Mouse (Mus musculus) MEL (cell line): ENCODE measurements around the gene Ube2f. TPM values are rescaled to one million over a fixed set of nuclear protein-coding genes. Genes with fewer than 3 reads are reported as not detected.

Source experiments
- DNase-seq: peaks from one replicate; pipeline ENCODE4 v3.0.0; 2011; ENCODE audit warnings: low read depth, low spot score
- H3K27ac ChIP-seq: 2 replicates; pipeline ENCODE4 v1.5.1; 2012; ENCODE audit warnings: low read depth, mild to moderate bottlenecking, control low read depth, low read length, moderate library complexity; ENCODE audit not compliant: control insufficient read depth
- H3K27me3 ChIP-seq, 2 experiments: fragments of 150-350 bp in 1 of 2; sonication (generic) in 1 of 2; 2 replicates each; pipeline ENCODE4 v1.6.1; 2012; ENCODE audit warnings: low read length in 2 of 2, mild to moderate bottlenecking in 2 of 2, improper control_type of control experiment in 1 of 2, moderate library complexity in 1 of 2; ENCODE audit not compliant: insufficient read depth in 2 of 2, control insufficient read depth in 1 of 2
- H3K36me3 ChIP-seq, 2 experiments: 2 replicates each; pipeline ENCODE4 v1.6.1; 2012 to 2014; ENCODE audit warnings: low read length in 2 of 2, improper control_type of control experiment in 1 of 2, inconsistent platforms in 1 of 2, mild to moderate bottlenecking in 1 of 2; ENCODE audit not compliant: insufficient read depth in 2 of 2, control insufficient read depth in 1 of 2
- H3K4me1 ChIP-seq, 2 experiments: fragments of 150-350 bp in 1 of 2; sonication (generic) in 1 of 2; 2 replicates each; pipeline ENCODE4 v1.6.1; 2012; ENCODE audit warnings: low read length in 2 of 2, improper control_type of control experiment in 1 of 2, mild to moderate bottlenecking in 1 of 2; ENCODE audit not compliant: insufficient read depth in 2 of 2, control insufficient read depth in 1 of 2
- H3K4me3 ChIP-seq, 2 experiments: fragments of 150-350 bp in 1 of 2; sonication (generic) in 1 of 2; 2 replicates each; pipeline ENCODE4 v1.5.1; 2012; ENCODE audit warnings: low read depth in 2 of 2, low read length in 2 of 2, mild to moderate bottlenecking in 2 of 2, moderate library complexity in 2 of 2, control low read depth in 1 of 2, improper control_type of control experiment in 1 of 2; ENCODE audit not compliant: control insufficient read depth in 1 of 2, insufficient read depth in 1 of 2
- H3K79me2 ChIP-seq: 2 replicates; pipeline ENCODE4 v1.6.1; 2012; ENCODE audit warnings: mild to moderate bottlenecking, low read length, moderate library complexity; ENCODE audit not compliant: control insufficient read depth, poor library complexity, insufficient read depth
- H3K9ac ChIP-seq: 2 replicates; pipeline ENCODE4 v1.6.1; 2012; ENCODE audit warnings: low read depth, mild to moderate bottlenecking, control low read depth, low read length, moderate library complexity; ENCODE audit not compliant: control insufficient read depth, poor library complexity, severe bottlenecking
- H3K9me3 ChIP-seq: fragments of 150-350 bp; sonication (generic); replicated peaks from 2 replicates; pipeline ENCODE4 v1.6.1; 2012; ENCODE audit warnings: mild to moderate bottlenecking, low read length, improper control_type of control experiment, moderate library complexity; ENCODE audit not compliant: insufficient read depth
- CHD1 ChIP-seq: IDR thresholded peaks from 2 replicates; pipeline ENCODE4 v1.6.1; 2012; ENCODE audit warnings: low read depth, mild to moderate bottlenecking, inconsistent platforms, low read length, improper control_type of control experiment
- E2F4 ChIP-seq: IDR thresholded peaks from 2 replicates; pipeline ENCODE4 v1.6.1; 2011; ENCODE audit warnings: low read depth, low read length, improper control_type of control experiment, borderline replicate concordance
- EP300 ChIP-seq, 2 experiments: IDR thresholded peaks; 2 replicates each; pipeline ENCODE4 v1.6.1; 2011; ENCODE audit warnings: improper control_type of control experiment in 2 of 2, low read length in 2 of 2, low read depth in 1 of 2, mild to moderate bottlenecking in 1 of 2
- KAT2A ChIP-seq: conservative IDR thresholded peaks from 2 replicates; pipeline ENCODE4 v1.6.1; 2012; ENCODE audit warnings: low read depth, low read length, improper control_type of control experiment, inconsistent platforms
- MAFK ChIP-seq: IDR thresholded peaks from 2 replicates; pipeline ENCODE4 v1.6.1; 2011; ENCODE audit warnings: low read depth, mild to moderate bottlenecking, low read length, improper control_type of control experiment, borderline replicate concordance
- MAZ ChIP-seq: IDR thresholded peaks from 2 replicates; pipeline ENCODE4 v1.6.1; 2012; ENCODE audit warnings: low read depth, mild to moderate bottlenecking, inconsistent platforms, low read length, improper control_type of control experiment
- NELFE ChIP-seq: IDR thresholded peaks from 2 replicates; pipeline ENCODE4 v1.6.1; 2011; ENCODE audit warnings: low read depth, low read length, improper control_type of control experiment
- POLR2A ChIP-seq, 2 experiments: IDR thresholded peaks; 2 replicates each; pipeline ENCODE4 v1.6.1; 2011 to 2012; ENCODE audit warnings: low read length in 2 of 2, mild to moderate bottlenecking in 2 of 2, control low read depth in 1 of 2, improper control_type of control experiment in 1 of 2, low read depth in 1 of 2, moderate library complexity in 1 of 2; ENCODE audit not compliant: control insufficient read depth in 1 of 2, insufficient read depth in 1 of 2, poor library complexity in 1 of 2
- POLR2AphosphoS5 ChIP-seq: IDR thresholded peaks from 2 replicates; pipeline ENCODE4 v1.6.1; 2012; ENCODE audit warnings: low read depth, borderline replicate concordance, mild to moderate bottlenecking, inconsistent platforms, low read length, moderate library complexity, mixed read lengths
- RAD21 ChIP-seq: IDR thresholded peaks from 2 replicates; pipeline ENCODE4 v1.6.1; 2011; ENCODE audit warnings: mild to moderate bottlenecking, low read depth, low read length, improper control_type of control experiment
- RCOR1 ChIP-seq: IDR thresholded peaks from 2 replicates; pipeline ENCODE4 v1.6.1; 2012; ENCODE audit warnings: low read depth, mild to moderate bottlenecking, inconsistent platforms, low read length, improper control_type of control experiment
- SIN3A ChIP-seq: IDR thresholded peaks from 2 replicates; pipeline ENCODE4 v1.6.1; 2012; ENCODE audit warnings: low read length, improper control_type of control experiment, inconsistent platforms
- TBP ChIP-seq: IDR thresholded peaks from 2 replicates; pipeline ENCODE4 v1.8.0; 2011; ENCODE audit warnings: low read depth, low read length, improper control_type of control experiment
- TCF12 ChIP-seq: IDR thresholded peaks from 2 replicates; pipeline ENCODE4 v1.6.1; 2014; ENCODE audit warnings: low read depth, mild to moderate bottlenecking, inconsistent platforms, low read length, improper control_type of control experiment, moderate library complexity
- UBTF ChIP-seq: IDR thresholded peaks from 2 replicates; pipeline ENCODE4 v1.6.1; 2012; ENCODE audit warnings: low read depth, mild to moderate bottlenecking, inconsistent platforms, low read length, improper control_type of control experiment, moderate library complexity, borderline replicate concordance; ENCODE audit not compliant: insufficient read depth
- ZMIZ1 ChIP-seq: IDR thresholded peaks from 2 replicates; pipeline ENCODE4 v1.6.1; 2012; ENCODE audit warnings: low read depth, mild to moderate bottlenecking, inconsistent platforms, low read length, improper control_type of control experiment, moderate library complexity
- ZNF384 ChIP-seq: IDR thresholded peaks from 2 replicates; pipeline ENCODE4 v1.6.1; 2012; ENCODE audit warnings: low read depth, mild to moderate bottlenecking, inconsistent platforms, low read length, improper control_type of control experiment
- polyA plus RNA-seq, 2 experiments: library from polyadenylated mRNA; stranded (reverse) in 1 of 2; unstranded in 1 of 2; fragments of >175 nt in 1 of 2; fragments of >200 nt in 1 of 2; gene quantifications; 2 replicates each; pipeline versions ENCODE4 v1.2.1 to v1.2.4; 2012; ENCODE audit warnings: low replicate concordance in 2 of 2, low read depth in 1 of 2; ENCODE audit not compliant: insufficient read length in 2 of 2, insufficient read depth in 1 of 2, missing spikeins in 1 of 2
- total RNA-seq: library from RNA; depleted of rRNA; stranded (reverse); fragments of 300-350 nt; gene quantifications from 2 replicates; pipeline ENCODE4 v1.2.3, GENCODE M21; 2012

The Ube2f gene
- total and polyA plus RNA-seq, 3 experiments: 57.4 to 71.3 TPM; not detected in 1

DNA sequence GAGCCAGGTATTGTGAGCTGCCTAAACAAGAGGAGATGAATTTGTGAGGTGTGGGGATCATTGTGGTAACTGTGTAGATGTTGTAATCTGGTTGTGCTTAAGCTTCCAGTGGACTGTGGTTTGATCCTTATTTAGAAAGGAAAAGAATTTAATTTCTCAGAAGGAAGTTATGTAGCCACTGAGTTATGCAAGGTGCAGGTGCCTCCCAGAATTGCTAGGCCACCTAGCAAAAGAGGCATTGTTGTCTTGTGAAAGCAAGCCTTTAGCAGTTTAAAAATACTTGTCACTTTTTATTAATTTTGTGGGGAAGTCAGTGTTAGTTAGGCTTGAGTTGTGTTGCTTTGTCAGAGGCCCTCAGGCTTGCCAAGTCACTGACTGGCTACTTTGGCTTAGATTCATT, 7.8 kb downstream of the Ube2f start:
- Histone ChIP-seq H3K36me3 (peaks cover 9 to 18% of the 10 kb centered on the region in 2 experiments), H3K27ac (no peak overlapping the region), H3K9me3 (no peaks in the 10 kb centered on the region), H3K27me3 (no peaks in the 10 kb centered on the region), H3K79me2 (peaks cover 52% of the 10 kb centered on the region), H3K4me3 (no peak overlapping the region), H3K9ac (no peak overlapping the region), H3K4me1 (peaks cover 4 to 6% of the 10 kb centered on the region in 2 experiments; a peak in 3 of 4 replicates)
- no peak for DNase-seq
- no peak for TF ChIP-seq ZNF384
- TF ChIP-seq UBTF: no peak
- no peak for TF ChIP-seq TBP
- TF ChIP-seq EP300 (IDR thresholded peaks at IDR 0.05; ENCODE audit: low read depth in 1 of 2, low read length in 2 of 2): no peak
- TF ChIP-seq SIN3A: no peak
- no peak for TF ChIP-seq NELFE
- TF ChIP-seq TCF12: no peak
- TF ChIP-seq ZMIZ1: no peak
- TF ChIP-seq RCOR1: no peak
- TF ChIP-seq POLR2A (IDR thresholded peaks at IDR 0.05; ENCODE audit: control insufficient read depth in 1 of 2, insufficient read depth in 1 of 2, low read depth in 1 of 2, low read length in 2 of 2, poor library complexity in 1 of 2): no peak
- no peak for TF ChIP-seq RAD21
- TF ChIP-seq MAZ: no peak

DNA sequence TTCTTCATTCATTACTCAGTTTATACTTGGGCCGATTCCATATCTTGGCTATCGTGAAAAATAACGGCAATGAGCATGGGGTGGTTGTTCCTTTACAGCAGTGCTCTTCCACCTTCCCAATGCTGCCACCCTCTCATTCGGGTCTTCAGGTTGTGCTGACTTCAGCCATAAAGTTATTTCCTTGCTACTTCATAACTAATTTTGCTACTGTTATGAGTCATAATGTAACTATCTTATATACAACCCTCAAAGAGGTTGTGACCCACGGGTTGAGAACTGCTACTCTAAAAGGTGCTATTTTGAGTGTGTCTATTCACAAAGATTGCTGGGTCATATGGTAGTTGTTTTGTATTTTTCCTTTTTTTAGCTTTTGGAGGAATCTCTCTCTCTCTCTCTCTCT, 9.7 kb downstream of the Ube2f start:
- no peak for TF ChIP-seq CHD1
- H3K27me3 ChIP-seq: no peaks in the 10 kb centered on the region
- H3K9ac ChIP-seq: no peak overlapping the region
- peaks cover 39% of the 10 kb centered on the region for H3K79me2 ChIP-seq
- no peak overlapping the region for H3K27ac ChIP-seq
- no peak overlapping the region for H3K4me3 ChIP-seq
- H3K9me3 ChIP-seq: no peaks in the 10 kb centered on the region
- no peak for DNase-seq
- peaks cover 4 to 6% of the 10 kb centered on the region in 2 experiments; a peak in 2 of 4 replicates for H3K4me1 ChIP-seq
- peaks cover 9 to 18% of the 10 kb centered on the region in 2 experiments for H3K36me3 ChIP-seq

DNA sequence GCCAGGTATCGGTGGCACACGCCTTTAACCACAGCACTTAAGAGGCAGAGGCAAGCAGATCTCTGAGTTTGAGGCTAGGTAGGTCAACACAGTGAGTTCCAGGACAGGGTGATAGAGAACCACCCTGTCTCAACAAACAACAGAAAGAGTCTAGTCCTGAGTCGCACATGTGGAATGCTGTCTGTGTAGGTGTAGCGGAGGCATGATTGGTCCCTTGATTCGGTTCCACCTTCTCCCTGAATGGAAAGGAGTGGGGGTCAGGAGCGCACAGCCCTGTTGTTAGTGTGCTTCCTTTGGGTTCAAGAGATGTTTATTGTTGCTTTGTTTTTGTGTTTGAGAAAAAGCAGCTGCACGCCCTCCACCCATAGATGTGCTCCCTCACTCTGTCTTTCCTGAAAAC, 12.4 kb downstream of the Ube2f start:
- Histone ChIP-seq H3K27me3 (no peaks in the 10 kb centered on the region), H3K9me3 (no peaks in the 10 kb centered on the region), H3K79me2 (peaks cover 30% of the 10 kb centered on the region), H3K27ac (no peak overlapping the region), H3K4me1 (peaks cover 4 to 6% of the 10 kb centered on the region in 2 experiments; a peak in 3 of 4 replicates), H3K9ac (no peak overlapping the region), H3K4me3 (no peak overlapping the region), H3K36me3 (peaks cover 6 to 18% of the 10 kb centered on the region in 2 experiments)
- DNase-seq: no peak
- TF ChIP-seq MAFK (no peak), KAT2A (no peak), POLR2AphosphoS5 (no peak), E2F4 (no peak), ZNF384 (no peak)
